Mouse (Mus musculus) urinary bladder, postnatal 10 days (tissue): Measurements from ENCODE around the gene Gmds.

ENCODE experiments used
- DNase-seq: peaks from one replicate; pipeline ENCODE4 v3.0.0; 2022; ENCODE audit warnings: low spot score

The Gmds gene

DNA sequence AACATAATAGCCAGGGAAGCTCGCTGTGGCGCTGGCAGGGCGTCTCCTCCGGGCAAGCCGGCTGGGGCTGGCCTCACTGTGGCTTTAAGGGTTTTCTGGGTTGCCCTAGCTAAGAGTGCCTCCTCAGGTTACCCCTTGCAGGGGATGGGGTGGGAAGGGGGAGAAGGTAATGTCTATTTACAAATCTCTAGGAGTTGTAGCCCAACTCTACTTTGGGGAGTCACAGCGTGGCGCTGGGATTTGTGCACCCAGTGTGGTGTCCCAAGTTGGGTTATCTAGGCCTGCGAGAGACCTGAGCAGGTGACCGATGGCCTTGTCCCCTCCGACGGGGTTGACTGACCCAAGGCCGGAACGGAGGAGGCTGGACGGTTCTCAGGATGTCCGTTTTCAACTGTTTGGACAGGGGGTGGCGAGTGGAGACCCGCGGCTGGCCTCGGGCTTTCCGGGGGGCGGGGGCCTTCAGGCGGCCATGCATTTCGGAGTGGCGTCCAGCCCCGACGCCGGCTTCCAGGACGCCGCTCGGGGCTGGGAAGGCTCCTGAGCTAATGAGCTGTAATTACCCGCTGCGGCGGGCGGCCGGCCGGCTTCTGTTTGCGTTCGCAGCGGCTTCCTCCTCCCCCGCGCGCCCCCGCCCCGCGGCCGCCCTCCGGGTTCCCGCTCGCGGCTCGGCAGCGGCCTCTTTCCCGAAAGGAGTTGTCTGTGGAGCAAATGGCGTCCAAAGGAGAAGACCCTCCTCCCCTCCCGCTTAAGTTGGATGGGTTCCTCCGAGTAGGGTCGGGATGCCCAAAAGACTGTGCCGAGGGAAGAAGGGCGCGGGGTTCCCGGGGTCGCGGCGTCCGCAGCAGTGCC is 527.6 kb downstream of the Gmds start:
- no peak for DNase-seq

DNA sequence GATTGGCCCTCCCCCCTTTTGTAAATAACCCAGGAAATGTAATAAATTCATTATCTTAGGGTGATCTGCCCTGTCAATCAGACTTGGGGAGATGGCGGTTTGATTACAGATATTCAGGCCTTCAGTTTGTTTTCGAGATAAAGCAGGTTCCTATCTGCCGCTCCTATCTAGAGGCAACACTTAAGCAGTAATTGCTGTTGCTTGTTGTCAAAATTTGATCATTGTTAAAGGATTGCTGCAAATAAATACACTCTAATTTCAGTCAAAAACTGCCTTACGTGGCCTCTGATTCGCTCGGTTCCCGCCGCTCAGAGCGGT is 528.2 kb downstream of the Gmds start:
- no peak for DNase-seq

- no peak for DNase-seq
Observed at GRCm38 (mm10) chr13:31809701-31810100, 528.8 kb downstream of the Gmds start.

GRCm38 (mm10) chr13:31808804-31809420 is 529.6 kb downstream of the Gmds start:
- no peak for DNase-seq

GRCm38 (mm10) chr13:31808116-31808803 is 530.3 kb downstream of the Gmds start:
- no peak for DNase-seq

DNA sequence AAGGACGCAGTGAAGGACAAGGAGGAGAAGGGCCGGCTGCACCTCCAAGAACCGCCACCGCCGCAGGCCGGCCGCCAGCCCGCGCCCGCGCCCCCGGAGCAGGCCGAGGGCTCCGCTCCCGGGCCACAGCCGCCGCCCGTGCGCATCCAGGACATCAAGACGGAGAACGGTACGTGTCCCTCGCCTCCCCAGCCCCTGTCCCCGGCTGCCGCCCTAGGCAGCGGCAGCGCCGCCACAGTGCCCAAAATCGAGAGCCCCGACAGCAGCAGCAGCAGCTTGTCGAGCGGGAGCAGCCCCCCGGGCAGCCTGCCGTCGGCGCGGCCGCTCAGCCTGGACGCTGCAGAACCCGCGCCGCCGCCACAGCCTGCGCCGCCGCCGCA is 530.8 kb downstream of the Gmds start:
- DNase-seq = no peak

DNA sequence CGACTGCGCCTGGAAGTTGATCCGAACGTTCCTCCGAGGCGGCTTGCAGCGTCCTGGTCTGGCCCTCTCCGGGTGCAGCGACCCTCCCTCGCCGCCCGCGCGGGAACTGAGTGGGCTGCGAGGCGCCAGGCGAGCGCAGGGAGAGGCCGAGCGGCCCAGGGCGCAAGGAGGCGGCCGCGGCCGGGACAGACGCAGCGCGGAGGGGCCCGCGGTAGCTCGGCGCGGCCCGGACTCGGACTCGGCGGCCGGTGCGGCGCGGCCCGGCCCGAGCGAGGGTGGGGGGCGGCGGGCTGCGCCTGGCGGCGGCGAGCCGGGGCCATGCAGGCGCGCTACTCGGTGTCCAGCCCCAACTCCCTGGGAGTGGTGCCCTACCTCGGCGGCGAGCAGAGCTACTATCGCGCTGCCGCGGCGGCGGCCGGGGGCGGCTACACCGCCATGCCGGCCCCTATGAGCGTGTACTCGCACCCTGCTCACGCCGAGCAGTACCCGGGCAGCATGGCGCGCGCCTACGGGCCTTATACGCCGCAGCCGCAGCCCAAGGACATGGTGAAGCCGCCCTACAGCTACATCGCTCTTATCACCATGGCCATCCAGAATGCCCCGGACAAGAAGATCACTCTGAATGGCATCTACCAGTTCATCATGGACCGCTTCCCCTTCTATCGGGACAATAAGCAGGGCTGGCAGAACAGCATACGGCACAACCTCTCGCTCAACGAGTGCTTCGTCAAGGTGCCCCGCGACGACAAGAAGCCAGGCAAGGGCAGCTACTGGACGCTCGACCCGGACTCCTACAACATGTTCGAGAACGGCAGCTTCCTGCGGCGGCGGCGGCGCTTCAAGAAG is 531.4 kb downstream of the Gmds start:
- DNase-seq = no peak

DNA sequence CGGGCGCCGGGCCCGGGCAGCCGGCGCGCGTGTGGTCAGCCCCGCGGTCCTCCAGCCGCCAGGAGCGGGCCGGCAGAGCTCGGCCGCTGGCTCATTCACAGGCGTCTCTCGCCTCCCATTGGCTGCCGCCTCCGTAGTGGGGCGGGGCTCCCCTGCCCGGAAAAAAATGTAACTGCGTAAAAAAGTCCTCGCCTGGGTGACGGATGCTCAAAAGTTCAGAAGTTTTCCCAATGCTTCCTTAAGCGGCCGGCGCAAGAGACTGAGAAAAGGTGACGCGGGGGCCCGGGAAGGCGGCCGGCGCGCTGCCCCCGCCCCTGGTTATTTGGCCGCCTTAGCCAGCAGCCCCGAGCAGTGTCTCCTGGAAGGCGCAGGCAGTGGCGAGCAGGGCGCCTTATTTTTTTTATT is 532.1 kb downstream of the Gmds start, which contains the start of gene Foxc1:
TSS of gene Foxc1 (plus strand) at position 206 of the 405 bp plus-strand sequence.
- no peak for DNase-seq

- DNase-seq = no peak
Observed at GRCm38 (mm10) chr13:31805831-31806427, 532.6 kb downstream of the Gmds start.

- DNase-seq = no peak
Observed at GRCm38 (mm10) chr13:31804571-31804970, 534.0 kb downstream of the Gmds start.

DNA sequence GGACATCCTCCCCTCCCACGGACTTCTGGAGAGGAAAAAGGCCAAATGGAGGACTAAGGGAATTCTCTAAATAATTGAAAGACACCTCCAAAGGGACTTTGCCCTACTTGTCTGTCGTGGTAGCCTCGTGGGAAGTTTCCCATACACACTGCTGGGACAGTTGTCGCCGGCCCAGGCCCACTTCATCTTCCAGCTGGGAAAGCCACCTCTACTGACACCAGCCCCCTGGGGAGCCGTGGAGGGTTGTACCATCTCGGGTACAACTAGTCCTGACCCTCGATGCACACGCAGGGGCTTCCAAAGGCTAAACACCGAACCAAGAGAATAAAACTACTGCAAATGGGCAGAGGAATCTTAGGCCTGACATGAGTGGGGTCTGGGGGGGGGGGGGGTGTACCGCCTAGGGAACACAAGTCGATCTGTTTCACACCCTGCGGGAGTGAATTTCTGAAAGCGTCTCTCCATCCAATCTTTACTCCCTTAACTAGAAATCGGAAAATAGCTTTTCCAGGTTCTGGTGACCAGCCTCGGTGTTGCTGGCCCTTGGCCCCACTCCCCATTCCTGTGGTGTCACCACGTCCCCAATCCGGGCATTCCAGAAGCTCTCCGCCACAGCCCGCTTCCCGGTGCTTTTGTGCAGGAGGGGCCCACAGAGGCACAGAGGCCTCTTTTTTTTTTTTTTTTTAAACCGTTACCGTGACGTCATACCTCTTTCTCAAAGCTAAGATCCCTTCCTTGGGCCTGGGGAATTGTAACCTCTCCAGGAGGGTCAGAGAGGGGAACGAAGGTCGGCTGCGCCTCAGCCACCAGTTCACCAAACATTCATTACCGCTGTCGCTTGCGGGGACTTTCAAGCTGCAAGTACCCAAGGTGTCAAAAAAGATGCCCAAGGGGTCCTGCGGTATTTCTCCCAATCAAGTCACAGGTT is 535.1 kb downstream of the Gmds start:
- DNase-seq = no peak

GRCm38 (mm10) chr13:31802447-31802846 is 536.1 kb downstream of the Gmds start:
- DNase-seq = no peak

GRCm38 (mm10) chr13:31801703-31802305 is 536.7 kb downstream of the Gmds start:
- no peak for DNase-seq

GRCm38 (mm10) chr13:31800581-31801576 is 537.7 kb downstream of the Gmds start:
- peak; percentile 71 for DNase-seq

GRCm38 (mm10) chr13:31798075-31798474 is 540.5 kb downstream of the Gmds start:
- no peak for DNase-seq

GRCm38 (mm10) chr13:31797346-31797745 is 541.2 kb downstream of the Gmds start:
- DNase-seq = no peak

DNA sequence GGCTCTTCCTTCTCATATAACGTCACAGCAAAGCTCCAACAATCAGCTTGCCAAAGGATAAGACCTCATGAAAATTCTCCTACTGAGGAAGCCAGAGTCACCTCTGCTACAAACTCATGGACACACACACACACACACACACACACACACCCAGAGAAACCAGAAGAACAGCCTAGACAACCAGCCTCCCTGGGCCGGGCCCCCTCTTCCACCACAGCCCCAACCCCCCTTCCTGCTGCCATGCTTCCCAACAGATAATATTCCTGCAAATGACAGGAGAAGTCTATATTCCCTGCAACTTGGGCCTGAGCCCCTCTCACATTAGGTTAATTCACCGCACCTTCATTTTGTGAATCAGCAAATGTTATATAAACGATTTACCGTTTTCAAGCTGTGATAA is 545.4 kb downstream of the Gmds start:
- DNase-seq = no peak

DNA sequence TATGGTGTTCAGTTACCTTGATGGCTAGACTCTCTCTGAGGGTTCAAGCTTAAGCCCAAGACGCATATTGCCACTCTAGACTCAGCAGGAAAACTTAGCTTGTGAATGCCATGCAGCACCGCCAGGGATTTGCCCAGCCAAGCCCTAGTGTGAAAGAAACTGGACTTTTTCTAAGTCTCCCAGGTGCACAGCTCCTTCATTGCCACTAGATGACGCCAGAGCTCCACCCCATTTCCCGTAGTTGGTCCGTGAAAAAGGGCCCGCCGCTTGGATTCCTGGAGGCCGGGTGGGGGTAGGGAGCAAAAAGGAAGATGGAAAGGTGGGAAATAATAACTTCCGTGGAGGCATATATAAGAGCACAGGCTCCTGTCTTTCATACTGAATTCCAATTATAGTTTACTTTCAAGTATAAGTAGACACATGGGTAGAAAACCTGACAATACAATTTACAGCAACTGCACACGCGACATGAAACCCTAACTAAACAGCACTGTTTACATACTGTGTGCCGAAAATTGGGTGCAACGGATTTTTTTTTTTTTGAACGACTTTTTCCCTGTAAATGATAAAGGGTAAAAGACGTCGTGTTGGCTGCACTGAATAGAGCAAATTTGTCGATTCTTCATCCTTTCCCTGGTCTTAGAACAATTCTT is 545.9 kb downstream of the Gmds start:
- no peak for DNase-seq
